Mouse (Mus musculus) bone marrow, adult 2 months (tissue): ENCODE measurements around the gene Dgkb.

Experiments used
- CTCF ChIP-seq: fragments of 200-500 bp; IDR thresholded peaks from 2 replicates; pipeline ENCODE4 v1.5.1; 2011; ENCODE audit warnings: low read length, control low read depth; ENCODE audit not compliant: control insufficient read depth, insufficient read depth
- POLR2A ChIP-seq: fragments of 200-500 bp; IDR thresholded peaks from 2 replicates; pipeline ENCODE4 v1.6.1; 2011; ENCODE audit warnings: low read depth, mild to moderate bottlenecking, control low read depth, low read length, borderline replicate concordance; ENCODE audit not compliant: control insufficient read depth

GRCm38 (mm10) chr12:37889431-37889830, 71.9 kb downstream of the Dgkb start:
- no peak for TF ChIP-seq CTCF
- TF ChIP-seq POLR2A, result no peak
